Mouse (Mus musculus) megakaryocyte, embryonic 14.5 days (primary cell): ENCODE data around the gene Ddx27.

ENCODE experiments used
- FLI1 ChIP-seq: IDR thresholded peaks from 2 replicates; pipeline ENCODE4 v1.6.1; 2012; ENCODE audit warnings: low read length, inconsistent platforms, mixed read lengths
- GATA1 ChIP-seq: IDR thresholded peaks from 3 replicates; pipeline ENCODE4 v1.6.1; 2012; ENCODE audit warnings: mixed read lengths, low read length, inconsistent platforms, borderline replicate concordance

- TF ChIP-seq GATA1, result no peak
- TF ChIP-seq FLI1, result no peak
Observed at GRCm38 (mm10) chr2:166996533-166996894, 18.5 kb upstream of the Ddx27 start.
